Mouse (Mus musculus) G1E (cell line): ENCODE data around the gene Tmprss12.
"Not testable (repeated sequence)": the region's sequence is repeated elsewhere in the genome, so short reads cannot be mapped to it uniquely, and the experiment has no call there.

Experiments used
- CTCF ChIP-seq: IDR thresholded peaks from 2 replicates; pipeline ENCODE4 v1.5.1; 2012; ENCODE audit warnings: low read depth, low read length, inconsistent platforms, mixed read lengths
- GATA1 ChIP-seq: IDR thresholded peaks from 2 replicates; pipeline ENCODE4 v1.6.1; 2012; ENCODE audit warnings: borderline replicate concordance, low read length, inconsistent platforms, mixed read lengths
- GATA2 ChIP-seq: IDR thresholded peaks from 2 replicates; pipeline ENCODE4 v1.6.1; 2012; ENCODE audit warnings: low read depth, low read length, inconsistent platforms, borderline replicate concordance
- POLR2AphosphoS5 ChIP-seq: IDR thresholded peaks from 2 replicates; pipeline ENCODE4 v1.6.1; 2012; ENCODE audit warnings: low read depth, low read length, inconsistent platforms; ENCODE audit not compliant: insufficient replicate concordance
- TAL1 ChIP-seq: conservative IDR thresholded peaks from 2 replicates; pipeline ENCODE4 v1.6.1; 2012; ENCODE audit warnings: low read depth, low read length, inconsistent platforms, mixed read lengths

GRCm38 (mm10) chr15:100273791-100274308 lies 6.8 kb upstream of the Tmprss12 start:
- TF ChIP-seq CTCF, GATA1, POLR2AphosphoS5, GATA2, TAL1: not testable (repeated sequence)
